Mouse (Mus musculus) left cerebral cortex, postnatal 10 days (tissue): ENCODE measurements around the gene Trappc5. TPM values are rescaled to one million over a fixed set of nuclear protein-coding genes. Genes with fewer than 3 reads are reported as not detected.

Experiments used
- DNase-seq, 2 experiments: peaks; one replicate each; pipeline ENCODE4 v3.0.0; 2021 to 2022; ENCODE audit warnings: low spot score in 2 of 2, mixed read lengths in 1 of 2; ENCODE audit errors: extremely low spot score in 1 of 2
- intact Hi-C: fragments of 180-260 bp; cut with DNase I; formaldehyde crosslinking; loops from one replicate; pipeline ENCODE4 v1.15.1; 2025
- total RNA-seq, 2 experiments: library from RNA; stranded (reverse); gene quantifications; 2 replicates each; pipeline ENCODE4 v1.2.3; 2021

Gene Trappc5
- total RNA-seq, 2 experiments from 2014 or later = 31.2 to 32.3 TPM

- DNase-seq = no peak
- intact Hi-C loops = no loop called here
Observed at GRCm38 (mm10) chr8:3717321-3717954, 41.3 kb downstream of the Trappc5 start.

DNA sequence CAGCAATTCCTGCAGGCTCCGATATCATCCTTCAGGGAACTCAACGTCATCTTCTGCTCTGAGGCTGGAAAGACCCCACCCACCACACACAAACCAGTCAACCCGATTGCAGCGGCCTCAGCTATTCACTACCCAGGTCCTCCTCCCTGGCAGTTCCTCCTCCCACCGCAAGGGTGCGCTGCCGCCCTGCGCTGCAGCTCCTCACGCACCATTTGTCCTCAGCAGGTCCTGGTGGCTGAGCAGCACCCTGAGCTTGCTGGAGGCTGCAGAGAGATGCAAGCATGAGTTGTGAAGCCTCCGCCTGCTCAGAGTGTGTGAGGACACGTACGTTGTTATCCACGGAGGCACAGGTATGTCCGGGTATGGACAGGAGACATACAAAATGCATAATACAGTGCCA is 42.5 kb downstream of the Trappc5 start:
- intact Hi-C loops = no loop called here
- peak in 1 of 2 experiments; percentile 65 for DNase-seq

- intact Hi-C loops = no loop called here
- DNase-seq = no peak
Observed at GRCm38 (mm10) chr8:3720551-3720950, 44.5 kb downstream of the Trappc5 start, which contains the start of gene Clec4g. TSS of gene Clec4g (minus strand) at chr8:3720651.

DNA sequence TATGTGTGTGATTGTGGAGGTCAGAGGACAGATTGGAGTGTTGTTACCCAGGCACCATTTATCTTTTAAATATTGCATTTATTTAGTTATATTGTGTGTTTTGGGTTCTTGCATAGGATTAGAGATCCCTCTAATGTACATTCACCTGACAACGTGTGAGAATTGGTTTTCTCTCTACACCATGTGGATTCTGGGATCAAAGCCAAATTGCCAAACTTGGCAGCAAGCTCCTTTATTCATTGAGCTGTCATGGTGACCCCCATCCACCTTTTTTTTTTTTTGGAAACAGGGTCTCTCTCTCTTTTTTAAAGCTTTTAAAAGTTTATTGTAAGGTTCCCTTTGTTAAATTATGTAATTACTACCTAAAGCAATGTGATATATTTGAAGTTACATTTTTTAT is 44.9 kb downstream of the Trappc5 start:
- DNase-seq = no peak
- intact Hi-C loops = no loop called here

Other genes with a start within 250 kb of the Trappc5 start
- 1 to 10 TPM in 1 of 2 experiments, under 1 TPM in 1; 0.73 to 1.1 TPM for gene Pex11g, start 208.6 kb upstream of the Trappc5 start, total RNA-seq
- gene Tex45, start 205.4 kb upstream of the Trappc5 start, total RNA-seq = under 1 TPM in 1 of 2 experiments, not detected in 1; 0.30 TPM
- gene Zfp358, start 183.2 kb upstream of the Trappc5 start, total RNA-seq = 10 to 100 TPM; 29.4 to 31.2 TPM
- gene Mcoln1, start 175.8 kb upstream of the Trappc5 start, total RNA-seq = 10 to 100 TPM; 77.7 to 81.4 TPM
- 10 to 100 TPM; 73.7 to 79.2 TPM for gene Pnpla6, start 160.9 kb upstream of the Trappc5 start, total RNA-seq
- not detected for gene C330021F23Rik, start 108.3 kb upstream of the Trappc5 start, total RNA-seq
- 10 to 100 TPM; 67.3 to 71.8 TPM for gene Camsap3, start 89.0 kb upstream of the Trappc5 start, total RNA-seq
- gene Xab2, start 55.0 kb upstream of the Trappc5 start, total RNA-seq = 10 to 100 TPM; 32.4 to 36.3 TPM
- 10 to 100 TPM; 78.6 to 80.1 TPM for gene Pet100, start 54.8 kb upstream of the Trappc5 start, total RNA-seq
- not detected for gene Pcp2, start 50.8 kb upstream of the Trappc5 start, total RNA-seq
- 10 to 100 TPM; 57.0 to 59.3 TPM for gene Stxbp2, start 45.3 kb upstream of the Trappc5 start, total RNA-seq
- 1 to 10 TPM in 1 of 2 experiments, under 1 TPM in 1; 0.81 to 1.0 TPM for gene Retn, start 20.5 kb upstream of the Trappc5 start, total RNA-seq
- gene Mcemp1, start 10.5 kb upstream of the Trappc5 start, total RNA-seq = under 1 TPM; 0.55 to 0.66 TPM
- 10 to 100 TPM; 18.6 to 25.9 TPM for gene Fcor, start 3.9 kb upstream of the Trappc5 start, total RNA-seq
- gene Fcer2a, start 17.9 kb downstream of the Trappc5 start, total RNA-seq = not detected
- gene Clec4g, start 44.4 kb downstream of the Trappc5 start, total RNA-seq = not detected
- not detected for gene Cd209a, start 72.7 kb downstream of the Trappc5 start, total RNA-seq
- not detected for gene Cd209e, start 178.0 kb downstream of the Trappc5 start, total RNA-seq
- gene Cd209d, start 202.3 kb downstream of the Trappc5 start, total RNA-seq = not detected